Mouse (Mus musculus) forebrain, postnatal 0 days (tissue): ENCODE results near the gene Vmn2r42. TPM values are rescaled to one million over a fixed set of nuclear protein-coding genes. Genes with fewer than 3 reads are reported as not detected.
"Not testable (repeated sequence)": the region's sequence is repeated elsewhere in the genome, so short reads cannot be mapped to it uniquely, and the experiment has no call there.

Experiments used
- ATAC-seq: fragments of 200-750 bp; cut with Nextera tagmentation; 2 replicates; pipeline ENCODE4 v1.8.0; 2017; ENCODE audit warnings: mild to moderate bottlenecking, moderate library complexity
- DNase-seq: peaks from one replicate; pipeline ENCODE4 v3.0.0-alpha.2; 2015
- H3K27ac ChIP-seq: fragments of 300-500 bp; sonication (generic); 2 replicates; pipeline ENCODE4 v1.5.1; 2014; ENCODE audit warnings: low read depth, mild to moderate bottlenecking, antibody characterized with exemption, low read length, moderate library complexity, mixed read lengths
- H3K27me3 ChIP-seq: fragments of 300-500 bp; sonication (generic); 2 replicates; pipeline ENCODE4 v1.6.1; 2014; ENCODE audit warnings: mild to moderate bottlenecking, low read length, mixed read lengths; ENCODE audit not compliant: insufficient read depth
- H3K36me3 ChIP-seq: fragments of 300-500 bp; sonication (generic); 2 replicates; pipeline ENCODE4 v1.6.1; 2014; ENCODE audit warnings: mild to moderate bottlenecking, moderate library complexity; ENCODE audit not compliant: insufficient read depth
- H3K4me1 ChIP-seq: fragments of 300-500 bp; sonication (generic); 2 replicates; pipeline ENCODE4 v1.6.1; 2014; ENCODE audit warnings: antibody characterized with exemption; ENCODE audit not compliant: insufficient read depth
- H3K4me2 ChIP-seq: fragments of 300-500 bp; sonication (generic); 2 replicates; pipeline ENCODE4 v1.6.1; 2014; ENCODE audit warnings: low read depth, mild to moderate bottlenecking, moderate library complexity
- H3K4me3 ChIP-seq: fragments of 300-500 bp; sonication (generic); 2 replicates; pipeline ENCODE4 v1.5.1; 2014; ENCODE audit warnings: low read depth, low read length, mixed read lengths
- H3K9ac ChIP-seq: fragments of 300-500 bp; sonication (generic); 2 replicates; pipeline ENCODE4 v1.6.1; 2014; ENCODE audit warnings: mild to moderate bottlenecking
- H3K9me3 ChIP-seq: fragments of 300-500 bp; sonication (generic); 2 replicates; pipeline ENCODE4 v1.6.1; 2016; ENCODE audit warnings: low read length
- WGBS: fragments of 180-500 bp; shearing (Covaris S2); extraction: QIAGEN DNeasy Blood & Tissue Kit; methylation state at CpG from one replicate; pipeline ENCODE4 v1.1.7; 2014; 5-methylcytosine and 5-hydroxymethylcytosine counted together
- polyA plus RNA-seq: library from polyadenylated mRNA; unstranded; fragments of >200 nt; fragmentation: Nextera tagmentation; extraction: Ambion mirVana; gene quantifications from 2 replicates; pipeline ENCODE4 v1.2.1, GENCODE M21; 2015
- total RNA-seq: library from RNA; depleted of rRNA; stranded (reverse); fragments of >200 nt; gene quantifications from 2 replicates; pipeline ENCODE4 v1.2.3, GENCODE M21; 2014; rRNA removed

The Vmn2r42 gene
- total RNA-seq = not detected in 2 replicates
- not detected in 2 replicates for polyA plus RNA-seq

DNA sequence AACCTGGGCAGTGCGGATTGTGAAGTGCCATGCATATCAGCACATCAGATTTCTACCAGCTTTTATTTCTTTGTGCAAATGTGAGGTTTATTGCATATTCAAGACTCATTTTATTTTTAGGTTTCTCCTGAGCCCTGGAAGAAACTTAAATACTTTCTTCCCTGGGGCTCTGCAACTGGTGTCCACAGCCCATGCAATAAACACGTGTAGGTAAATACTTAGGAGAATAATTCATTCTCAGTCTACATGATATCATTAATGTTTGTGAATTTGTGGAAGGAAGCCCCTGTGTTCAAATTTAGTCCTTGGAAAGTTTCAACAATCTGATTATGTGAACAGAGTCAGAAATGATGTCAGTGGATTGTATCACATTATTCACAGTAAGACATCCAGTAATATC, at the start of gene Vmn2r42:
Gene Vmn2r42 (minus strand): TSS at position 101 of the 400 bp plus-strand sequence.
- WGBS = no CpG with 5 or more reads among the region's 2 CpGs
- not testable (repeated sequence) for H3K27me3 ChIP-seq, H3K27ac ChIP-seq

DNA sequence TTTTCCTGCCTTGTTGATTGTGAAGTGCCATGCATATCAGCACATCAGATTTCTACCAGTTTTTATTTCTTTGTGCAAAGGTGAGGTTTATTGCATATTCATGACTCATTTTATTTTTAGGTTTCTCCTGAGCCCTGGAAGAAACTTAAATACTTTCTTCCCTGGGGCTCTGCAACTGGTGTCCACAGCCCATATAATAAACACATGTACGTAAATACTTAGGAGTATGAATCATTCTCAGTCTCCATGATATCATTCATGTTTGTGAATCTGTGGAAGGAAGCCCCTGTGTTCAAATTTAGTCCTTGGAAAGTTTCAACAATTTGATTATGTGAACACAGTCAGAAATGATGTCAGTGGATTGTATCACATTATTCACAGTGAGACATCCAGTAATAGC, 38.6 kb downstream of the Vmn2r42 start, which contains the start of gene Vmn2r41:
Gene Vmn2r41 (minus strand): TSS at position 101 of the 400 bp plus-strand sequence.
- H3K36me3 ChIP-seq, H3K9ac ChIP-seq, H3K9me3 ChIP-seq, ATAC-seq, H3K4me2 ChIP-seq, H3K4me3 ChIP-seq, H3K4me1 ChIP-seq, DNase-seq, H3K27me3 ChIP-seq, H3K27ac ChIP-seq: not testable (repeated sequence)
- WGBS = no CpG with 5 or more reads among the region's 1 CpGs

More for the DNA sequence above, at the start of gene Vmn2r42:
- not testable (repeated sequence) for H3K4me3 ChIP-seq, H3K4me1 ChIP-seq, H3K4me2 ChIP-seq, DNase-seq, H3K9me3 ChIP-seq, H3K9ac ChIP-seq, H3K36me3 ChIP-seq, ATAC-seq

Other genes with a start within 250 kb of the Vmn2r42 start
- gene Vmn2r41, start 38.7 kb downstream of the Vmn2r42 start, total RNA-seq = not detected in 2 replicates
- not detected in 2 replicates for gene Vmn2r41, start 38.7 kb downstream of the Vmn2r42 start, polyA plus RNA-seq
- gene Vmn2r43, start 60.3 kb upstream of the Vmn2r42 start, total RNA-seq = not detected in 2 replicates
- not detected in 2 replicates for gene Vmn2r43, start 60.3 kb upstream of the Vmn2r42 start, polyA plus RNA-seq
- not detected in 2 replicates for gene Vmn2r44, start 183.0 kb upstream of the Vmn2r42 start, total RNA-seq
- gene Vmn2r44, start 183.0 kb upstream of the Vmn2r42 start, polyA plus RNA-seq = not detected in 2 replicates